Mouse (Mus musculus) intestine, embryonic 16.5 days (tissue): Measurements from ENCODE around the gene Tpp1. TPM values are rescaled to one million over a fixed set of nuclear protein-coding genes. Genes with fewer than 3 reads are reported as not detected.
A peak's percentile ranks its signal among the peaks of the same experiment; 100 is the strongest.

Experiments
- ATAC-seq: fragments of 200-750 bp; cut with Nextera tagmentation; 2 replicates; pipeline ENCODE4 v1.8.0; 2017; ENCODE audit warnings: moderate TSS enrichment, moderate library complexity
- H3K27ac ChIP-seq: fragments of 300-500 bp; sonication (generic); 2 replicates; pipeline ENCODE4 v1.5.1; 2014; ENCODE audit warnings: mild to moderate bottlenecking, low read length
- H3K27me3 ChIP-seq: fragments of 300-500 bp; sonication (generic); replicated peaks from 2 replicates; pipeline ENCODE4 v1.6.1; 2014; ENCODE audit warnings: low read length, control low read depth, mixed read lengths; ENCODE audit not compliant: control insufficient read depth, insufficient read depth
- H3K36me3 ChIP-seq: fragments of 300-500 bp; sonication (generic); 2 replicates; pipeline ENCODE4 v1.6.1; 2014; ENCODE audit warnings: low read length, control low read depth; ENCODE audit not compliant: control insufficient read depth, insufficient read depth
- H3K4me1 ChIP-seq: fragments of 300-500 bp; sonication (generic); 2 replicates; pipeline ENCODE4 v1.6.1; 2014; ENCODE audit warnings: low read length, control low read depth, mixed read lengths; ENCODE audit not compliant: control insufficient read depth, insufficient read depth
- H3K4me2 ChIP-seq: fragments of 300-500 bp; sonication (generic); 2 replicates; pipeline ENCODE4 v1.6.1; 2014; ENCODE audit warnings: low read depth, low read length, control low read depth
- H3K4me3 ChIP-seq: fragments of 300-500 bp; sonication (generic); 2 replicates; pipeline ENCODE4 v1.5.1; 2014; ENCODE audit warnings: mild to moderate bottlenecking, low read length
- H3K9ac ChIP-seq: fragments of 300-500 bp; sonication (generic); 2 replicates; pipeline ENCODE4 v1.6.1; 2014; ENCODE audit warnings: low read depth, low read length
- H3K9me3 ChIP-seq: fragments of 300-500 bp; sonication (generic); 2 replicates; pipeline ENCODE4 v1.6.1; 2016; ENCODE audit warnings: low read length, control low read depth; ENCODE audit not compliant: control insufficient read depth
- WGBS: fragments of 180-500 bp; shearing (Covaris S2); extraction: QIAGEN DNeasy Blood & Tissue Kit; methylation state at CpG from one replicate; pipeline ENCODE4 v1.1.7; 2014; 5-methylcytosine and 5-hydroxymethylcytosine counted together
- polyA plus RNA-seq: library from polyadenylated mRNA; unstranded; fragments of >200 nt; fragmentation: Nextera tagmentation; extraction: Ambion mirVana; gene quantifications from 2 replicates; pipeline ENCODE4 v1.2.1, GENCODE M21; 2015

Tpp1 gene
- polyA plus RNA-seq, 1 experiment from 2014 or later: 152 TPM

DNA sequence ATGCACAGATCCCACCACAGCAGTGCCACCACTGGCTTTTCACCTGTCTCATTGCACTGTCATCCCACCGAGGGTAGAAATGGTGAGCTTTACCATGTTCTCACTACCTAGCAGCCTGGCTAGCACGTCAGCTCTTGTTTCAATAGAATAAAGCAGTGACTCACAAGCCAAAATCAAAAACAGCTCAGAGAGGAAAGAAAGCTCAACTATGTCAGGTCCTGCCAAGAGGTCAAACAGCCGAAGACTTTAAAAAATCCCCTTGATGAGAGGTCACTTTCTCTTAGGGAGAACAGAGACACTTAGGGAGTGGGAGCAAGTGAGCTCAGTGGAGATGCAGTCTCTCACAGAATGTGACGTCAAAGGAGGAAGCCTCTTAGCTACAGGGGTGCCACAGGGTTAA is 31.8 kb upstream of the Tpp1 start:
- H3K27ac ChIP-seq: no peak overlapping the region
- H3K9ac ChIP-seq: no peak overlapping the region
- no peak overlapping the region for H3K4me3 ChIP-seq
- H3K36me3 ChIP-seq: no peaks in the 10 kb centered on the region
- ATAC-seq: no peak
- no peaks in the 10 kb centered on the region for H3K9me3 ChIP-seq
- H3K4me1 ChIP-seq: peaks cover 27% of the 10 kb centered on the region
- H3K4me2 ChIP-seq: no peak overlapping the region
- WGBS: 46% methylated on average over 4 of the region's 4 CpGs
- no peaks in the 10 kb centered on the region; the same call in 1 of the 2 replicates for H3K27me3 ChIP-seq

DNA sequence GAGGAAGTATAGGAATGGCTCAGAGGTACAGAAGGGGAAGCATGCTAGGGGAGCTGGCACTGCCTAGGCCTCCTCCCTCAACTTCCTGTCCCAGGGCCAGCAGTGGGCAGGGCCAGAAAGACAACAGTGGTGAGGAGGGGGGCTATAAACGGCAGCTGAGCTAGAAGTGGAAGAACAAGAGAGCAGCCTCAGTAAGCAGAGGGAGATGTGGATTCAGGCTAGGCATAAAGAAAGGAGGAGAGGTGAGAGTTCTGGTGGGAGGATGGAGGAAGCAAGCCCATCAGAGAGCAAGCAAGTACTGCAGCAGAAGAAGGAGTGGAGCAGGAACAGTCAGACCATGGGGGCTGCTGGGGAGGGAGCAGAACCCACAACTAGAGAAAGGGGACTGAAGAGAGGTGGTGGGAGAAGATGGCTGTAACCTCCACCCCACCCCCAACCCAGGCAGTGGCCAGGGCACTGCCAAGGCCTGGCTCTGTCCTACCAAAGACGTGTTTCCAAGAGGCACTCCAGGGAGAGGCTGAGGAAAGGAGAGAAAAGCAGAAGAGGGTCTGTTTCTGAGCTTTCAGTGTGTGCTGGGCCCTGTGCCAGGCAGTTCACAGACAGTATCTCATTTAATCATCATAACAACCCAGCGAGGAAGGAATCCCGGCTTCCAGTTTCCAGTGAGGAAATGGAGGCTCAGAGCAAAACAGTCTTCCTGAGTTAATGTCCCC is 26.7 kb upstream of the Tpp1 start:
- Histone ChIP-seq H3K27me3 (no peaks in the 10 kb centered on the region), H3K9ac (peak overlapping the region; percentile 52)

DNA sequence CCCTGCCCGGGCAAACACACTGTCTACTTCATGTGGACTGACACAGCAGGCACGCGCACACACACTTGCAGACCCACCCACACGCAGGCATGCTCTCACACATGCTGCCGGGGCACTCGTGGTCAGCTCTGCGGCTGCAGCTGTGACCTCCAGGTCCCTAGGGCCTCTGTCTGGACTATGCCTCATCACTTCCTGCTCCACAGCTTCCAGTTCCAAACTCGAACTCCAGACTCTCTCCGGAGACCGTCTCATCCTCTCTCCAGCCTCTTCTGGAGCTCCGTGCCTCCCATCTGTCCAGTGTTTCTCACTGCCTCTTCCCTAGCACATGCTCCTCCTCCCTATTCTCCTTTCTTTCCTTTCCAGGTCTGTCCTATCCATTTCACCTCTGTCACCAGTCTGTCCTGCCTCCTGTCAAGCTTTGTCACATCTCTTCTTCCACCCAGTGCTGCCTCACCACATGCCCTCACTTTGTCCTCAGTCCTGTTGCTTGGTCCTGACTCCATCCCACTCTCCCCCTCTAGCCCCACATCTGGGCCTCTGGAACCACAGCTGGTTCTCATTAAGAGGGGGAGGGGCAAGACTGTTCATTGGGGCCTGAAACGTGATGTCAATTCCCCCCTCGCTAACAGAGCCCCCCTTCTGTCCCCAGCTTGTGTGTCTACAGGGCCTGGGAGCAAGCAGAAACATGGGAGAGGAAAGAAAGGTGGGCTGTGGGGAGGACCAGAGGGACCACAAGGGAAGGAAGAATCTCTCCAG is 25.9 kb upstream of the Tpp1 start:
- Histone ChIP-seq H3K9me3 (no peaks in the 10 kb centered on the region), H3K27ac (peak overlapping the region; percentile 91), H3K4me3 (peak overlapping the region; percentile 33), H3K9ac (peak overlapping the region; percentile 52), H3K36me3 (no peaks in the 10 kb centered on the region), H3K4me1 (peaks cover 20% of the 10 kb centered on the region), H3K4me2 (peak overlapping the region; percentile 48), H3K27me3 (no peaks in the 10 kb centered on the region)
- ATAC-seq: peak; percentile 79
- WGBS: 34% methylated on average over 13 of the region's 13 CpGs

More for the DNA sequence above, 26.7 kb upstream of the Tpp1 start:
- H3K4me1 ChIP-seq: peaks cover 21% of the 10 kb centered on the region
- H3K9me3 ChIP-seq: no peaks in the 10 kb centered on the region
- 24% methylated on average over 4 of the region's 4 CpGs for WGBS
- H3K27ac ChIP-seq: peak overlapping the region; percentile 91
- H3K4me3 ChIP-seq: peak overlapping the region; percentile 5; the same call in 1 of the 2 replicates
- H3K4me2 ChIP-seq: peak overlapping the region; percentile 48
- ATAC-seq: peak; percentile 87
- H3K36me3 ChIP-seq: no peaks in the 10 kb centered on the region

DNA sequence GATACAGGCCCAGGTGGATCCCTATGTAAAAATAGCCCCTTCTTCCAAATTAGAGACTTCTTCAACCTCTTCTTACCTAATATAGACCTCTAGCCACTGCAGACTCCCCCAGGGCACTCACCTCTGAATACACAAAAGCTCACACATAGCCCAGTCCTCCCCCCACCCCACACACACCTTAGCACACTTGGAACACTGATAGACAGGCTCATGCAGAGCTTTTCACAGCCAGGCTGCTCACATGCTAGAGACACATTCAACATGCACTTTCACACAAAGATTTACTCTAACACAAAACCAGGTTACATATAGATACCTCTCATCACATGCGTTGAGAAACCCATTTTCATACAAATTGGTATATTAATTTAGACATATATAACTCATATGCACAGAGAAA is 25.3 kb upstream of the Tpp1 start:
- H3K27ac ChIP-seq: peak overlapping the region; percentile 91

DNA sequence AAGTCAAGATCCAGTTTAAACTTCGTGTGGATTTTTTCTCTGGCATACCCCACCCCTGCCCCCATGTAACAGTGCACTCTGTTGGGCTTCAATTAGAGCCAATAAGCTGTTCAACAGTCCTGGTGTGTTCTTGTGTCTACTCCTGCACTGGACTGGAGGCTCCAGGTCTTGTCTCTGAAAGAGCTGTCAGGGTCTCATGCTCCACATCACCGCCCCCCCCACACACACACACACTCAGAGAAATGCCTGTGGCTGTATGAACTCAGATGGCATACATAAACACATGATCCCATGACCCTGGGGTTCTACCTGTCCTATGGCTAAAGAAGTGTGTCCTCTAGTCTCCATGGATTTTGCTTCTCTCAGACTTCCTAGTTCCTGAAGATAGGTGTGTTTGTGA is 24.0 kb upstream of the Tpp1 start:
- H3K27ac ChIP-seq: no peak overlapping the region
- H3K36me3 ChIP-seq: no peaks in the 10 kb centered on the region; the same call in 1 of the 2 replicates
- H3K4me2 ChIP-seq: no peak overlapping the region
- H3K9me3 ChIP-seq: no peaks in the 10 kb centered on the region
- WGBS: 80% methylated on average over 2 of the region's 2 CpGs
- no peak for ATAC-seq
- H3K4me3 ChIP-seq: no peak overlapping the region
- H3K27me3 ChIP-seq: no peaks in the 10 kb centered on the region
- peaks cover 20% of the 10 kb centered on the region for H3K4me1 ChIP-seq
- H3K9ac ChIP-seq: no peak overlapping the region

More for the DNA sequence above, 25.3 kb upstream of the Tpp1 start:
- H3K27me3 ChIP-seq: no peaks in the 10 kb centered on the region
- H3K4me1 ChIP-seq: peaks cover 20% of the 10 kb centered on the region
- no peaks in the 10 kb centered on the region for H3K9me3 ChIP-seq
- H3K4me2 ChIP-seq: peak overlapping the region; percentile 48; the same call in 1 of the 2 replicates
- WGBS: 91% methylated on average over 1 of the region's 1 CpGs
- H3K36me3 ChIP-seq: no peaks in the 10 kb centered on the region
- no peak overlapping the region for H3K4me3 ChIP-seq
- ATAC-seq: no peak
- H3K9ac ChIP-seq: no peak overlapping the region

DNA sequence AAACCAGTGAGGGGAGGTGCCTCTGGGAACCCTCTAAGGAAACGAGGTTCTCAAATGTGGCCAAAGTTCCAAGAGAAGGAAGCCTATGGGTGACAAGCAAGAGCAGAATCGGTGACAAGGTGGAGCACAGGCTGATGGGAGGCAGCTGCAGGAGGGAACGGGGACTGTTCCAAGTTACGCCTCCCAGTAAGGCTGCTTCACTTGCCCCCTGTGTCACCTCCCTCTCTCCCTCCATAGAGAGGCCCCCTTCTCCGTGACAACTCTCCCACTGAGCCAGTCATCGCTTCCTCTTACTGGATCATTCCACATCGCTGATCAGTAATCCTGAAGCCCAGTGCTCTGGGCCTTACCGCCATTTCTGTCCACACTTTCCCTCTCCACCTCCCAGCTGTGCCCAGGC is 22.6 kb upstream of the Tpp1 start:
- Histone ChIP-seq H3K36me3 (no peaks in the 10 kb centered on the region; the same call in 1 of the 2 replicates), H3K4me3 (no peak overlapping the region), H3K27ac (no peak overlapping the region), H3K27me3 (no peaks in the 10 kb centered on the region), H3K9ac (0 out of 2 replicates have a peak overlapping the region, but pooled peaks have one; percentile 9), H3K9me3 (no peaks in the 10 kb centered on the region), H3K4me2 (no peak overlapping the region), H3K4me1 (peaks cover 20% of the 10 kb centered on the region)
- 60% methylated on average over 8 of the region's 8 CpGs for WGBS
- ATAC-seq: no peak

DNA sequence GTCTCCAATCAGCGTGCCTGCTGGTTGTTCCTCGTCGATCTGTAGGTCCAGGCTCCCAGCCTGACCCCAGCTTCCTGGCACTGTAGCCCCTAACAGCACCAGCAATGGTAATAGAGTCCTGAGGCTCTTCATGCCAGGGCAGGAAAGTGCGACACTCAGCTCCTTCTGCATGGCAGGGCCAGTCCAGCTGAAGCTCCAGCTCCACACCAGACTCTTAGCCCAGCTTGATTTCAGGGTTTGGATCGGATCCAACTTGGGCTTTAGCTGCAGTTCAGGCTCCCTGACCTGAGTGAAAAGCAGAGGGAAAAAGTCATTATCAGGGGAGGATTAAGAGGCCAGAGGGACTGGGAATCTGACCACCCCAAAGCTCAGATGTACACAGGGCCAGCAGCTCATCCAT is 21.0 kb upstream of the Tpp1 start:
- no peaks in the 10 kb centered on the region; the same call in 1 of the 2 replicates for H3K36me3 ChIP-seq
- peaks cover 12% of the 10 kb centered on the region for H3K4me1 ChIP-seq
- H3K9me3 ChIP-seq: no peaks in the 10 kb centered on the region
- no peak for ATAC-seq
- H3K27ac ChIP-seq: no peak overlapping the region
- H3K4me3 ChIP-seq: no peak overlapping the region
- H3K4me2 ChIP-seq: no peak overlapping the region
- WGBS: 80% methylated on average over 5 of the region's 5 CpGs
- H3K27me3 ChIP-seq: no peaks in the 10 kb centered on the region
- no peak overlapping the region for H3K9ac ChIP-seq

DNA sequence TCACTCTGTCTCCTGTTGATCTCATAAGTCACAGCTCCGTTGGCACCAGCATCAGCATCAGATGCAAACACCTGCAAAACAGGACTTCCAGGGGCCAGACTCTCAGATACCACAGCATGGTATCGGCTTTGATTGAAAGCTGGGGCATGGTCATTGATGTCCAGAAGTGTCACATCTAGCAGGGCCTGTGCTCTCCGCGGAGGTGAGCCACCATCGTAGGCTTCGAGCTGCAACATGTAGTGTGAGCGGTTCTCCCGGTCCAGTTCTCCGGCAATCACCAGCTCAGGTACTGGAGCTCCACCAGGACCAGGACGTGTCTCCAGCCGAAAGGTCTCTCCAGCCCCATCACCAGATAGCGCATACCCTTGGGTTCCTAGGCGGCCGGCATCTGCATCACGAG is 20.3 kb upstream of the Tpp1 start:
- WGBS: 96% methylated on average over 15 of the region's 15 CpGs
- Histone ChIP-seq H3K27me3 (no peaks in the 10 kb centered on the region), H3K9me3 (no peaks in the 10 kb centered on the region), H3K4me3 (no peak overlapping the region), H3K36me3 (no peaks in the 10 kb centered on the region; the same call in 1 of the 2 replicates), H3K27ac (no peak overlapping the region), H3K9ac (no peak overlapping the region), H3K4me2 (no peak overlapping the region), H3K4me1 (peaks cover 9% of the 10 kb centered on the region)
- ATAC-seq: no peak

DNA sequence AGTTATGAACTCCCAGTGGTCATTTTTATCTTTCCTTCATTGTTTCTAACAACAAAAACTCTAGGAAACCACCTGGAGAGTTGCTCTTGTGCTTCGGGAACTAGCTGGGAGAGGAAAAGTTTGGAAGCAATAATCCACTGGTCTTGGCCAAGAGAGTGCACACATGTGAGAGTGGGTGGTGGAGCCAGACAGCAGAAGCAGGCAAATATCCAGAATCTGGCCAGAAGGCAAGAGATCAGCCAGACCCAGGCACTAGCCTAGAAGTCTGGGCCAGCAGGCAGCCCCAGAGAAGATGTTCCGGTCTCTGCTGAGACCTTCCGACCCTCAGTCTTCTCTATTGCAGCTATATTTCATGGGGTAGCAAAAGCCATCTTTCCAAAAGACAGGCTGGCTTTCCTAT is 17.9 kb upstream of the Tpp1 start:
- no peak overlapping the region for H3K9ac ChIP-seq
- no peaks in the 10 kb centered on the region; the same call in 1 of the 2 replicates for H3K36me3 ChIP-seq
- no peak overlapping the region for H3K4me2 ChIP-seq
- no peaks in the 10 kb centered on the region for H3K9me3 ChIP-seq
- H3K4me1 ChIP-seq: peaks cover 6% of the 10 kb centered on the region; the same call in 1 of the 2 replicates
- H3K27me3 ChIP-seq: no peaks in the 10 kb centered on the region
- no peak overlapping the region for H3K27ac ChIP-seq
- ATAC-seq: no peak
- 85% methylated on average over 3 of the region's 3 CpGs for WGBS
- no peak overlapping the region for H3K4me3 ChIP-seq
